Mouse (Mus musculus): ENCODE measurements at regions not wholly inside any gene's neighbourhood (a gene's known extent, or its start where the extent isn't known, plus 50 kb on each side); places are given as distances from the start of the nearest gene placed in this dataset.
A peak's percentile ranks its signal among the peaks of the same experiment; 100 is the strongest.

DNA sequence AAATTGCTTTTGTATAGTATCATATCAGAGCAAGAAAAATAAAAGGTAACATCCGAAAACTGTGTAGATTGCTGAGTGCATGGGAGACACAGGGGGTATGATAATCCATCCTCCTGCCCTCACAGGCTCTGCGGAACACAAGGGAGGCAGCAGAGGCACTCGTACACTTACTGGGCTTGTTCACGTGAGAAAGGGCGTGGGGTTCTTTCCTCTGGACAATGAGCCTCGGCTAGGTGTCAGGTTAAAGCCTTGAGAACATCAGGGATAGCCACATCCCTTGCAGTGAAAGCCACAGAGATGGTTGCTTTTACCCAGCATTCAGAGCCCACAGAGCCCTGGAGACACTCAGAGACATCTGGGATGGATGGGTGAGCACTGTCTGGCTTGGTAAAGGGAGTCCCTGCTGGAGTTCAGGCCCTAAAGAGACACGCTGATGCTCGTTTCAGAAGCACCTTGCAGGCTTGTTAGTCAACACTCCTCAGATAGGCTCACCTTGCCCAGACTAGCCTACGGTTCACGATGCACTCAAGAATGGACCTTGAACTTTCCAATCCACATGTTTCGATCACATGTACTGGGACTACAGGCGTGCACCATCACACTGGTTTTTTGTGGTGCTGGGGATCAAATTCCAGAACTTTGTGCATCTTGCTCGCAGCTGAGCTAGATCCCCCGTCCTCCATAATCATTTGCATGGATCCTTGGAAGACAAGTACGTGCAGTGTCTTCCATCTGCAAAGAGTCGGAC, 83.5 kb upstream of the Spin1 start:
- no peak for ATAC-seq

- no peak for ATAC-seq
These were observed 82.9 kb upstream of the Spin1 start for GRCm38 (mm10) chr13:51017727-51018321.

GRCm38 (mm10) chr13:51018366-51018765, 82.3 kb upstream of the Spin1 start:
- no peak for ATAC-seq

DNA sequence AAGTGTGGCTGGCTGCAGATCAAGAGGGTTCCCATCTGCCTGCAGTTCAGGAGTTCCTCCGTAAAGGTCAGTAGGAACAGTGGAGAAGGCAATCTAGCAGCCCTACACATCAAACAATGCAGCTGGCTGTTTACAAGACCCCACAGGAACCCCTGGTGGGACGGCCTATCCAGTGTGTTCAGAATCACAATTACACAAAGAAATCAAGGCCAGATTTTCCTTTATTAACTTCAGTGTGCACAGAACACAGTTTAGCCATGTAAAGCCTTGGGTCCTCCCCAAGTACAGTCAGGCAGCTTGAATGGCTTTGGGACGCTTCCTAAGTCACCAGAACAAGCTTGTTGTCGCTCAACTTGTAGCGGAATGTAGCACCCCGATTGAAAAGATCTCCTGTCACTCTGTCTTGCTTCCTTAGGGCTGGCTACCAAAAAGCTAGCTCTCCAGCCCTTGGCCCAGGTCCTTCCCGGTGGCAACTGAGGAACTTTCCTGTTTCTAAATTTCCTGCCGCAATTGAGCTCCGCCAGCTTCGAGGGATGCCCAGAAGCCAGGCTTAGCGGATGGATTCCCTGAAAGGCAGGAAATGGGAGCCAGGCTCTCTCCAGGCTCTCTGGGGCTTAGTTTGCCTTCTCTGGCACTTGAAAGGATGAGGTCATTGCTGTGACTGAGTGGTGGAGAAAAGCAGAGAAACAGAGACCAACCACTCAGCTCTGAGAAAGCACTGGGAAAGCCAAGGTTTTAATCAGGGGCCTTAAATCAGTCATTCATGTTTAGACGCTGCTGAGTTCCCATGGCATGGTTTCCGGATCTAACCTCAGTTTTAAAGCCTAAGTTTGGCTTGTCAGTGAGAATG, 78.1 kb upstream of the Spin1 start:
- no peak for ATAC-seq

- ATAC-seq: no peak
These were observed 77.4 kb upstream of the Spin1 start for GRCm38 (mm10) chr13:51023271-51023670.

GRCm38 (mm10) chr13:51026311-51026918, 74.3 kb upstream of the Spin1 start:
- ATAC-seq: no peak

GRCm38 (mm10) chr13:51037850-51038450, 62.7 kb upstream of the Spin1 start:
- ATAC-seq: no peak

DNA sequence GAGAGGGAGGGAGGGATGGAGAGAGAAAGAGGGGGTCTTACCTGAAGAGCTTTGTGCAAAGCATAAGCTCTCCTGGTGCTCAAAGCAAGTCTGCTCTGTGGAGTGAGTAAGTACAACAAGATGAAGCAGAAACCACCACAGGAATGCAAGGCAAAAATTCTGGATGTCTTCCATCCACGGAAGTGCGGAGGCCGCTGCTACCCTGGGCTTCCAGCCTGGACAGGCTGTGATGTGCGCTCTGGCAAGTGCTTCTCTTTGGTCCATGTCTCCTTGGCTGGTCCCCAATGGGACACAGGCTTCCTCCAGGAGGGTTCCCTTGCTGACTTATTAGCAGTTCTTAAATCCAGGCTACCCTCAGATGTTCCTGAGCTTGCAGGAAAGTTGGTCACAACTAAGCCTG, 61.7 kb upstream of the Spin1 start:
- ATAC-seq: no peak

DNA sequence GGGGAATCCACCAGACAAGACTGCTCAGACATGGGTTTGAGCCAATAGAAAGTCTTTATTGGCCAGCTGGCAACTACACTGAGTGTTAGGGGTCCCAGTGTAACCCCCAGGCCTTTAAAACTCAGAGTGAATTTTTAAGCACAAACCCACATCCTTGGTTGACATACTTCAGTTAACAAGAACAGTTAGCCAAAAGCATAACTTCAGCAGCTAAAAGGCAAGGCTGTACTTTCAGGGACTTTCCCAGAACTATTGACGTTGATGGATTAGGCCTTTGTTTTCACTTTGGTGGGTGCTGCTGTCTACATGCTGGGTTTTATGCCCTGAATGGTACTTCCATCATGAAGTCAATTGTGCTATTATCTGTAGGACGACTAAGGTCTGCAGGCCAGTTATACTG, 59.6 kb upstream of the Spin1 start:
- ATAC-seq: peak; percentile 32

GRCm38 (mm10) chr13:51042881-51043402, 57.7 kb upstream of the Spin1 start:
- ATAC-seq: no peak

Data from inflammation-experienced regulatory T-cells, adult 6 months (primary cell).